ENCODE assay signal across 10 mouse cellular contexts in genomic region chr13:56112496-56112895, GRCm38 (mm10). TPM values are rescaled to one million over a fixed set of nuclear protein-coding genes. Genes with fewer than 3 reads are reported as not detected.
DNase-seq lines count a peak whose midpoint lies in the region; ATAC-seq and TF ChIP-seq lines count a peak whose summit lies in the region.
"Had no signal": no experiment of that assay in that cellular context is flagged by ENCODE, and none has a peak within 500 bp of the region (broad histone marks: within the 10 kb centered on the region; RNA-seq: fewer than 3 reads in every experiment).

No protein-coding gene starts in this region.

- H3K4me3 ChIP-seq in kidney, postnatal 0 days (replicated peaks; ENCODE audit: low read depth, low read length) = no peak overlapping the region
- no peak overlapping the region for H3K4me3 ChIP-seq in ES-E14 (ENCODE audit: insufficient read depth in 1 of 2, low read depth in 1 of 2, low read length in 2 of 2, poor library complexity in 1 of 2, severe bottlenecking in 1 of 2)
- no peak overlapping the region for H3K4me3 ChIP-seq in limb, embryonic 14.5 days (replicated peaks; ENCODE audit: low read length)

- peaks cover 76% of the 10 kb centered on the region for H3K4me1 ChIP-seq in kidney, postnatal 0 days (replicated peaks; ENCODE audit: insufficient read depth, low read length)
- H3K4me1 ChIP-seq in ES-E14 (ENCODE audit: control insufficient read depth in 2 of 2, insufficient read depth in 2 of 2, low read length in 2 of 2, poor library complexity in 1 of 2) = peaks cover 4 to 44% of the 10 kb centered on the region in 2 experiments
- peaks cover 81% of the 10 kb centered on the region for H3K4me1 ChIP-seq in limb, embryonic 14.5 days (ENCODE audit: control insufficient read depth, insufficient read depth, low read length)

- H3K9me3 ChIP-seq in kidney, postnatal 0 days (replicated peaks; ENCODE audit: low read length) = no peaks in the 10 kb centered on the region
- no peaks in the 10 kb centered on the region for H3K9me3 ChIP-seq in ES-E14 (ENCODE audit: control insufficient read depth, insufficient read depth, low read depth, low read length)
- no peaks in the 10 kb centered on the region for H3K9me3 ChIP-seq in limb, embryonic 14.5 days (ENCODE audit: control insufficient read depth, low read length)

- peak; percentile 65 for DNase-seq in kidney, postnatal 0 days (ENCODE audit: low spot score)
- DNase-seq in kidney, adult 18-20 months = no peak
- peak; percentile 37 for DNase-seq in ES-E14 (ENCODE audit: low read depth, low spot score)
- peak; percentile 72 for DNase-seq in embryo, embryonic 11 days
- peak; percentile 49 for DNase-seq in limb, embryonic 14.5 days (ENCODE audit: low spot score)
- no peak for DNase-seq in cerebellum, adult 8-10 months
- DNase-seq in frontal cortex, adult 2 months (ENCODE audit: extremely low spot score in 1 of 2, low spot score in 1 of 2) = no peak
- no peak for DNase-seq in right cerebral cortex, postnatal 25 days
- DNase-seq: left cerebral cortex, postnatal 4 days had no signal

- TF ChIP-seq CTCF in kidney, postnatal 0 days (IDR thresholded peaks at IDR 0.05; ENCODE audit: low read depth) = no peak

- no peak for ATAC-seq in kidney, postnatal 0 days (replicated peaks; ENCODE audit: low FRiP score, low read depth)
- ATAC-seq in limb, embryonic 14.5 days (ENCODE audit: low FRiP score, low read depth) = no peak; the same call in 1 of the 2 replicates
- ATAC-seq: activated CD4-positive, CD25-positive, alpha-beta regulatory T cell, adult 4 months had no signal

- 0 out of 2 replicates have a peak, but pooled peaks cover under 1% of the 10 kb centered on the region for H3K36me3 ChIP-seq in kidney, postnatal 0 days (ENCODE audit: insufficient read depth, low read length)
- peaks cover 7% of the 10 kb centered on the region; the same call in 1 of the 2 replicates for H3K36me3 ChIP-seq in ES-E14 (ENCODE audit: control insufficient read depth, insufficient read depth, low read length, poor library complexity, severe bottlenecking)
- peaks cover 26% of the 10 kb centered on the region for H3K36me3 ChIP-seq in limb, embryonic 14.5 days (ENCODE audit: control insufficient read depth, insufficient read depth, low read length)

- H3K27me3 ChIP-seq in kidney, postnatal 0 days (ENCODE audit: insufficient read depth, low read length) = no peaks in the 10 kb centered on the region
- no peaks in the 10 kb centered on the region for H3K27me3 ChIP-seq in limb, embryonic 14.5 days (ENCODE audit: control insufficient read depth, insufficient read depth, low read length)

- in situ Hi-C loops in ES-E14 (cut with MboI; ENCODE audit: low sequenced_read_pairs in 2 of 2, unreplicated experiment in 2 of 2) = no loop called here

- H3K9ac ChIP-seq in kidney, postnatal 0 days (ENCODE audit: low read depth, low read length) = no peak overlapping the region
- no peak overlapping the region for H3K9ac ChIP-seq in ES-E14 (ENCODE audit: insufficient read depth, low read depth, low read length, poor library complexity, severe bottlenecking)
- peak overlapping the region; percentile 1; the same call in 1 of the 2 replicates for H3K9ac ChIP-seq in limb, embryonic 14.5 days (ENCODE audit: low read depth, low read length, severe bottlenecking)

- no peak for TF ChIP-seq POLR2A in limb, embryonic 14.5 days (IDR thresholded peaks at IDR 0.05; ENCODE audit: borderline replicate concordance, extremely low read depth, insufficient read depth, insufficient read length)

- H3K4me2 ChIP-seq in kidney, postnatal 0 days (ENCODE audit: low read length) = no peak overlapping the region
- H3K4me2 ChIP-seq in limb, embryonic 14.5 days (replicated peaks; ENCODE audit: low read depth, low read length, severe bottlenecking) = no peak overlapping the region

- 21% methylated on average over 4 of the region's 4 CpGs for WGBS in kidney, postnatal 0 days
- 9% methylated on average over 4 of the region's 4 CpGs for WGBS in limb, embryonic 14.5 days

- peak overlapping the region; percentile 26; the same call in 1 of the 2 replicates for H3K27ac ChIP-seq in kidney, postnatal 0 days
- H3K27ac ChIP-seq in ES-E14 (ENCODE audit: insufficient read depth, low read depth, low read length, poor library complexity, severe bottlenecking) = no peak overlapping the region
- H3K27ac ChIP-seq in limb, embryonic 14.5 days (replicated peaks; ENCODE audit: low read depth, low read length) = peak overlapping the region; percentile 30

TF ChIP-seq in ES-E14, 5 proteins besides CTCF, POLR2A, EP300 and RAD21:
- TF ChIP-seq ZC3H11A (IDR thresholded peaks at IDR 0.05; ENCODE audit: borderline replicate concordance, low read depth, low read length) (no peak), MAFK (IDR thresholded peaks at IDR 0.05; ENCODE audit: insufficient read depth, low read depth, low read length) (no peak), ZNF384 (IDR thresholded peaks at IDR 0.05; ENCODE audit: low read depth, low read length) (no peak), CHD2 (IDR thresholded peaks at IDR 0.05; ENCODE audit: low read depth, low read length) (no peak), HCFC1 (IDR thresholded peaks at IDR 0.05; ENCODE audit: borderline replicate concordance, insufficient read depth, low read length) (no peak)

RNA-seq across cellular contexts. Expression of gene H2afy, which starts 23.7 kb away (rescaled TPM):
- polyA plus RNA-seq in kidney, postnatal 0 days (2015; fragmentation: Nextera tagmentation; extraction: Ambion mirVana) = 263 and 267 TPM in 2 replicates
- 67.3 and 92.1 TPM in 2 replicates for total RNA-seq in ES-E14 (2012; rRNA removed)
- 231 and 297 TPM in 2 replicates for polyA plus RNA-seq in limb, embryonic 14.5 days (2012; rRNA removed)
- 304 and 351 TPM in 2 replicates for polyA plus RNA-seq in limb, embryonic 14.5 days (2014; fragmentation: Nextera tagmentation; extraction: Ambion mirVana)
- 126 and 145 TPM in 2 replicates for polyA plus RNA-seq in frontal cortex, adult 2 months (2012; rRNA removed)

Comparison
In these comparisons a context has a peak if more than half of its experiments do, and no peak if none do; other contexts are left out.
1. DNase-seq: peak in kidney, postnatal 0 days (single experiment), ES-E14 (single experiment), embryo, embryonic 11 days (single experiment) and limb, embryonic 14.5 days (single experiment); none in kidney, adult 18-20 months (single experiment), cerebellum, adult 8-10 months (single experiment), frontal cortex, adult 2 months (0 of 2) and right cerebral cortex, postnatal 25 days (single experiment).